In genomic region chr13:115089395-115090025, GRCm38 (mm10) we compare ENCODE assay signal across 7 mouse cellular contexts. TPM values are rescaled to one million over a fixed set of nuclear protein-coding genes. Genes with fewer than 3 reads are reported as not detected.
DNase-seq lines count a peak whose midpoint lies in the region; ATAC-seq and TF ChIP-seq lines count a peak whose summit lies in the region.

No protein-coding gene starts in this region.

- no peak for TF ChIP-seq CTCF in Patski (IDR thresholded peaks at IDR 0.05)
- TF ChIP-seq CTCF in lung, postnatal 0 days (IDR thresholded peaks at IDR 0.05) = no peak

- DNase-seq in Patski (ENCODE audit: low read depth, low spot score) = no peak
- DNase-seq in c-Kit-negative CD71-positive TER-119-positive erythroid progenitor cells, embryonic 14.5 days (ENCODE audit: low read depth, low spot score) = peak; percentile 35
- DNase-seq in heart, postnatal 36 days = peak; percentile 27 to 43
- DNase-seq in kidney, postnatal 4 days = peak; percentile 54 to 67
- peak; percentile 36 for DNase-seq in lung, postnatal 0 days (ENCODE audit: low spot score)
- peak; percentile 22 for DNase-seq in retina, embryonic 14.5 days (ENCODE audit: low spot score)

- CTCF ChIA-PET in Patski (lab: Charles Lee) = interaction anchor here (1.3 to 2.2 kb wide), 2 partner anchors 10 to 11 kb away, joined by 4 to 10 read pairs; no protein-coding TSS in a partner anchor

- POLR2A ChIA-PET in Patski (lab: Charles Lee) = interaction anchor here (0.7 to 3.4 kb wide), 7 partner anchors 8 to 88 kb away, joined by 3 to 19 read pairs (median 4); partner anchors contain the start of genes Gm49395 and Itga1

- H3K27ac ChIP-seq in forebrain, embryonic 12.5 days = peak overlapping the region; percentile 54
- peak overlapping the region; percentile 91 for H3K27ac ChIP-seq in lung, postnatal 0 days (ENCODE audit: low read length)

- H3K9me3 ChIP-seq in forebrain, embryonic 12.5 days = peaks cover 4% of the 10 kb centered on the region; the same call in 1 of the 2 replicates
- H3K9me3 ChIP-seq in lung, postnatal 0 days (ENCODE audit: low read length) = no peaks in the 10 kb centered on the region

- peak overlapping the region; percentile 72 for H3K4me3 ChIP-seq in forebrain, embryonic 12.5 days (replicated peaks)
- H3K4me3 ChIP-seq in lung, postnatal 0 days (ENCODE audit: low read depth, low read length) = peak overlapping the region; percentile 63

- TF ChIP-seq EP300 in lung, postnatal 0 days (IDR thresholded peaks at IDR 0.05) = no peak

- peak overlapping the region; percentile 85 for H3K9ac ChIP-seq in forebrain, embryonic 12.5 days
- peak overlapping the region; percentile 71 for H3K9ac ChIP-seq in lung, postnatal 0 days (replicated peaks; ENCODE audit: low read depth)

- H3K36me3 ChIP-seq in forebrain, embryonic 12.5 days (replicated peaks) = peaks cover 19% of the 10 kb centered on the region
- H3K36me3 ChIP-seq in lung, postnatal 0 days (ENCODE audit: insufficient read depth, low read length) = no peaks in the 10 kb centered on the region; the same call in 1 of the 2 replicates

- intact Hi-C loops in heart, postnatal 36 days (cut with DNase I) = loop anchor here (5.0 kb wide), 1 partner anchor 272 kb away; the partner anchor contains the start of gene Mocs2

- no peaks in the 10 kb centered on the region for H3K27me3 ChIP-seq in Patski
- H3K27me3 ChIP-seq in forebrain, embryonic 12.5 days = no peaks in the 10 kb centered on the region
- no peaks in the 10 kb centered on the region for H3K27me3 ChIP-seq in lung, postnatal 0 days (replicated peaks; ENCODE audit: insufficient read depth, low read length)

- WGBS in forebrain, embryonic 12.5 days = 10% methylated on average over 35 of the region's 35 CpGs
- WGBS in lung, postnatal 0 days = 5% methylated on average over 33 of the region's 35 CpGs

- peak; percentile 21 for ATAC-seq in Patski
- peak; percentile 59 for ATAC-seq in forebrain, embryonic 12.5 days (ENCODE audit: low FRiP score)
- peak; percentile 16 for ATAC-seq in lung, postnatal 0 days

- peak overlapping the region; percentile 90 for H3K4me2 ChIP-seq in forebrain, embryonic 12.5 days
- peak overlapping the region; percentile 97 for H3K4me2 ChIP-seq in lung, postnatal 0 days (replicated peaks; ENCODE audit: low read depth, low read length)

- H3K4me1 ChIP-seq in forebrain, embryonic 12.5 days = peaks cover 19% of the 10 kb centered on the region
- peaks cover 3% of the 10 kb centered on the region for H3K4me1 ChIP-seq in lung, postnatal 0 days (ENCODE audit: insufficient read depth, low read depth, low read length)

- in situ Hi-C loops in Patski (cut with MboI; ENCODE audit: low pct_unique_long_range_greater_than_20kb) = loop anchor here (5.0 to 10.0 kb wide), 2 partner anchors 55 to 87 kb away; no protein-coding TSS in a partner anchor

RNA-seq across cellular contexts. Expression of gene Pelo, which starts 0.5 kb away (rescaled TPM):
- polyA plus RNA-seq in Patski (2021) = 34.9 TPM
- 3.6 and 4.4 TPM in 2 replicates for polyA plus RNA-seq in forebrain, embryonic 12.5 days (2016; fragmentation: Nextera tagmentation; extraction: Ambion mirVana)
- total RNA-seq in heart, postnatal 36 days (2021) = 10 to 100 TPM; 17.2 to 17.8 TPM
- polyA plus RNA-seq in lung, postnatal 0 days (2015; fragmentation: Nextera tagmentation; extraction: Ambion mirVana) = 5.4 and 5.9 TPM in 2 replicates

RNA-seq across cellular contexts. Expression of gene Gm49395, which starts 12.2 kb away (rescaled TPM):
- 2.2 TPM for polyA plus RNA-seq in Patski (2021)
- 1.6 and 3.6 TPM in 2 replicates for polyA plus RNA-seq in forebrain, embryonic 12.5 days (2016; fragmentation: Nextera tagmentation; extraction: Ambion mirVana)
- 10 to 100 TPM; 10.5 to 11.9 TPM for total RNA-seq in heart, postnatal 36 days (2021)
- polyA plus RNA-seq in lung, postnatal 0 days (2015; fragmentation: Nextera tagmentation; extraction: Ambion mirVana) = 8.7 and 8.9 TPM in 2 replicates

RNA-seq across cellular contexts. Expression of gene Itga1, which starts 12.3 kb away (rescaled TPM):
- polyA plus RNA-seq in Patski (2021) = 59.2 TPM
- 4.8 and 5.2 TPM in 2 replicates for polyA plus RNA-seq in forebrain, embryonic 12.5 days (2016; fragmentation: Nextera tagmentation; extraction: Ambion mirVana)
- total RNA-seq in heart, postnatal 36 days (2021) = 10 to 100 TPM; 38.2 to 42.4 TPM
- polyA plus RNA-seq in lung, postnatal 0 days (2015; fragmentation: Nextera tagmentation; extraction: Ambion mirVana) = 22.0 and 30.1 TPM in 2 replicates
